Mouse (Mus musculus): Measurements from ENCODE around the gene Hist1h2bb. TPM values are rescaled to one million over a fixed set of nuclear protein-coding genes. Genes with fewer than 3 reads are reported as not detected.
"Not testable (repeated sequence)": the region's sequence is repeated elsewhere in the genome, so short reads cannot be mapped to it uniquely, and the experiment has no call there.

Hist1h2bb gene
- polyA plus RNA-seq, 1 experiment from 2014 or later = 2.5 TPM

GRCm38 (mm10) chr13:23744421-23745380, 1.8 kb upstream of the Hist1h2bb start:
- ATAC-seq (ENCODE audit: low FRiP score, low read depth) = no peak
- peak overlapping the region; percentile 46 for H3K9ac ChIP-seq (replicated peaks)
- peak overlapping the region; percentile 47 for H3K4me3 ChIP-seq
- H3K27ac ChIP-seq (replicated peaks) = peak overlapping the region; percentile 77
- H3K27me3 ChIP-seq = no peaks in the 10 kb centered on the region
- no peaks in the 10 kb centered on the region for H3K36me3 ChIP-seq
- peak overlapping the region; percentile 67 for H3K4me2 ChIP-seq (replicated peaks)
- under 1% methylated on average over 18 of the region's 36 CpGs for WGBS
- peaks cover 33% of the 10 kb centered on the region for H3K4me1 ChIP-seq
- H3K9me3 ChIP-seq = no peaks in the 10 kb centered on the region

- H3K9ac ChIP-seq (replicated peaks) = peak within 1 kb of the TSS; percentile 62
Observed at GRCm38 (mm10) chr13:23745381-23746161, 963 bp upstream of the Hist1h2bb start, which contains the start of gene Hist1h3c. Gene Hist1h3c, minus strand, starts transcription at chr13:23745602.

GRCm38 (mm10) chr13:23747081-23747891, 752 bp downstream of the Hist1h2bb start:
- Histone ChIP-seq H3K27ac (replicated peaks) (peak overlapping the region; percentile 98), H3K9me3 (no peaks in the 10 kb centered on the region), H3K36me3 (no peaks in the 10 kb centered on the region), H3K27me3 (no peaks in the 10 kb centered on the region), H3K4me2 (replicated peaks) (peak overlapping the region; percentile 67), H3K4me3 (peak overlapping the region; percentile 47), H3K4me1 (peaks cover 21% of the 10 kb centered on the region), H3K9ac (replicated peaks) (peak overlapping the region; percentile 47)
- ATAC-seq (ENCODE audit: low FRiP score, low read depth) = peak; percentile 7; the same call in 1 of the 2 replicates
- WGBS = 2% methylated on average over 13 of the region's 13 CpGs

More at GRCm38 (mm10) chr13:23745381-23746161, 963 bp upstream of the Hist1h2bb start, which contains the start of gene Hist1h3c:
- no peaks in the 10 kb centered on the region for H3K36me3 ChIP-seq
- peak within 1 kb of the TSS; percentile 67 for H3K4me2 ChIP-seq (replicated peaks)
- ATAC-seq (ENCODE audit: low FRiP score, low read depth) = peak; percentile 72
- H3K4me1 ChIP-seq = peaks cover 25% of the 10 kb centered on the region
- under 1% methylated on average over 26 of the region's 28 CpGs for WGBS
- H3K4me3 ChIP-seq = peak within 1 kb of the TSS; percentile 47
- H3K9me3 ChIP-seq = no peaks in the 10 kb centered on the region
- peak within 1 kb of the TSS; percentile 98 for H3K27ac ChIP-seq (replicated peaks)
- no peaks in the 10 kb centered on the region for H3K27me3 ChIP-seq

GRCm38 (mm10) chr13:23747892-23748288, 1.4 kb downstream of the Hist1h2bb start:
- no peaks in the 10 kb centered on the region for H3K27me3 ChIP-seq
- peak overlapping the region; percentile 98 for H3K27ac ChIP-seq (replicated peaks)
- H3K4me3 ChIP-seq = no peak overlapping the region
- ATAC-seq (ENCODE audit: low FRiP score, low read depth) = no peak
- no peaks in the 10 kb centered on the region for H3K36me3 ChIP-seq
- peaks cover 24% of the 10 kb centered on the region for H3K4me1 ChIP-seq
- H3K9ac ChIP-seq (replicated peaks) = no peak overlapping the region; the same call in 1 of the 2 replicates
- 3% methylated on average over 4 of the region's 4 CpGs for WGBS
- no peaks in the 10 kb centered on the region for H3K9me3 ChIP-seq
- peak overlapping the region; percentile 67 for H3K4me2 ChIP-seq (replicated peaks)

- peak overlapping the region; percentile 70; the same call in 1 of the 2 replicates for H3K27ac ChIP-seq (replicated peaks)
- peaks cover 25% of the 10 kb centered on the region for H3K4me1 ChIP-seq
- WGBS = 90% methylated on average over 5 of the region's 5 CpGs
Observed at GRCm38 (mm10) chr13:23749563-23750121, 3.1 kb downstream of the Hist1h2bb start.

DNA sequence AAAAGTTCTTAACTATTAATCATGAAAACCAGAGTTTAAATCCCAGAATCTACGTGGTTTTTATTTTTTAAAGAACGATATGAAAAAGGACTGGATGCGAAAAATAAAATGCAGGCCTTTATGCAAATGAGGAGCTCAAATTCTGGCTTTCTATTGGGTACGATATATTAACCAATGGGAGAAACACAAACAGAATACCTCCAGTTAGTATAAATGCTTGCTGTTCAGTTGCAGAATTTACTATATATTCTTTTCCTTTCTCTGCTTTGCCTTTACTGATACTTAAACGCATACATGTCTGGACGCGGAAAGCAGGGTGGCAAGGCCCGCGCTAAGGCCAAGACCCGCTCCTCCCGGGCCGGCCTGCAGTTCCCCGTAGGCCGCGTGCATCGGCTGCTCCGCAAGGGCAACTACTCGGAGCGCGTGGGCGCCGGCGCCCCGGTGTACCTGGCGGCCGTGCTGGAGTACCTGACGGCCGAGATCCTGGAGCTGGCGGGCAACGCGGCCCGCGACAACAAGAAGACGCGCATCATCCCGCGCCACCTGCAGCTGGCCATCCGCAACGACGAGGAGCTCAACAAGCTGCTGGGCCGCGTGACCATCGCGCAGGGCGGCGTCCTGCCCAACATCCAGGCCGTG, 4.4 kb downstream of the Hist1h2bb start, which contains the start of gene Hist1h2ab:
Gene Hist1h2ab (plus strand): TSS at position 288 of the 639 bp plus-strand sequence.
- Histone ChIP-seq H3K9ac (replicated peaks) (peak within 1 kb of the TSS; percentile 54), H3K4me1 (peaks cover 22% of the 10 kb centered on the region), H3K27ac (replicated peaks) (peak within 1 kb of the TSS; percentile 95), H3K4me3 (peak within 1 kb of the TSS; percentile 47), H3K4me2 (replicated peaks) (peak within 1 kb of the TSS; percentile 60)
- not testable (repeated sequence) for H3K9me3 ChIP-seq, H3K36me3 ChIP-seq, H3K27me3 ChIP-seq
- WGBS = under 1% methylated on average over 35 of the region's 47 CpGs
- peak; percentile 47 for ATAC-seq (ENCODE audit: low FRiP score, low read depth)

More at GRCm38 (mm10) chr13:23749563-23750121, 3.1 kb downstream of the Hist1h2bb start:
- Histone ChIP-seq H3K9ac (replicated peaks) (no peak overlapping the region), H3K36me3 (no peaks in the 10 kb centered on the region), H3K9me3 (no peaks in the 10 kb centered on the region), H3K4me3 (no peak overlapping the region), H3K27me3 (no peaks in the 10 kb centered on the region), H3K4me2 (replicated peaks) (no peak overlapping the region)
- ATAC-seq (ENCODE audit: low FRiP score, low read depth) = no peak

DNA sequence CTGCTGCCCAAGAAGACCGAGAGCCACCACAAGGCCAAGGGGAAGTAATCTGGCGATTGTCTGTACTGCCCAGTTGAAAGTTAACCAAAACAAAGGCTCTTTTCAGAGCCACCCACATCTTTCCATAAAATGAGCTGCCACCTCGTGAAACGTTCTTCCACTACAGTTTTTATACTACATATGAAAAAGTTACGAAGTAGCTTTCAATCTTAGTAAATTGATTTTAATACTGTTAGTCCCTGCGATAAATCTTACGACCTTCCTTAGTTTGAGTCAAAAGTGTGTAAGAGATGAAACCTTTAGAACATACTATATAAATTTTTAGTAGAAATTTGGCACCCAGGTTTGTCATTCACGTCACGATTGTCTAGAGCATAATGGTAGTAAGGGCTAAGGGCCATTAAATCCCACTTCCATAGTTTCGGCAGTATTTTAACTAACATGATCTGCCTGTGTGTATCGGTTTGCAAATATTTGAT, 5.0 kb downstream of the Hist1h2bb start:
- H3K27me3 ChIP-seq = no peaks in the 10 kb centered on the region
- H3K36me3 ChIP-seq = no peaks in the 10 kb centered on the region
- peak overlapping the region; percentile 95 for H3K27ac ChIP-seq (replicated peaks)
- WGBS = 1% methylated on average over 11 of the region's 11 CpGs
- peak overlapping the region; percentile 47 for H3K4me3 ChIP-seq
- H3K4me1 ChIP-seq = peaks cover 22% of the 10 kb centered on the region
- peak overlapping the region; percentile 60 for H3K4me2 ChIP-seq (replicated peaks)
- peak overlapping the region; percentile 54; the same call in 1 of the 2 replicates for H3K9ac ChIP-seq (replicated peaks)
- no peaks in the 10 kb centered on the region for H3K9me3 ChIP-seq
- peak; percentile 21 for ATAC-seq (ENCODE audit: low FRiP score, low read depth)

GRCm38 (mm10) chr13:23752067-23752741, 5.7 kb downstream of the Hist1h2bb start, which contains the start of gene Hist1h3b:
Gene Hist1h3b, plus strand, starts transcription at chr13:23752267.
- H3K9me3 ChIP-seq, H3K27me3 ChIP-seq, H3K36me3 ChIP-seq: not testable (repeated sequence)
- peak within 1 kb of the TSS; percentile 60 for H3K4me2 ChIP-seq (replicated peaks)
- peak within 1 kb of the TSS; percentile 54 for H3K9ac ChIP-seq (replicated peaks)
- peak; percentile 85 for ATAC-seq (ENCODE audit: low FRiP score, low read depth)
- peaks cover 19% of the 10 kb centered on the region for H3K4me1 ChIP-seq
- H3K27ac ChIP-seq (replicated peaks) = peak within 1 kb of the TSS; percentile 95
- WGBS = 1% methylated on average over 16 of the region's 47 CpGs
- peak within 1 kb of the TSS; percentile 47 for H3K4me3 ChIP-seq

GRCm38 (mm10) chr13:23752742-23753172, 6.2 kb downstream of the Hist1h2bb start:
- peak overlapping the region; percentile 47 for H3K9ac ChIP-seq (replicated peaks)
- under 1% methylated on average over 6 of the region's 6 CpGs for WGBS
- ATAC-seq (ENCODE audit: low FRiP score, low read depth) = no peak

More at GRCm38 (mm10) chr13:23752742-23753172, 6.2 kb downstream of the Hist1h2bb start:
- peak overlapping the region; percentile 40 for H3K4me3 ChIP-seq
- H3K27ac ChIP-seq (replicated peaks) = peak overlapping the region; percentile 79
- H3K36me3 ChIP-seq = no peaks in the 10 kb centered on the region
- H3K9me3 ChIP-seq = no peaks in the 10 kb centered on the region
- peak overlapping the region; percentile 52 for H3K4me2 ChIP-seq (replicated peaks)
- no peaks in the 10 kb centered on the region for H3K27me3 ChIP-seq
- H3K4me1 ChIP-seq = peaks cover 19% of the 10 kb centered on the region
